Mouse (Mus musculus): Measurements from ENCODE around the gene Zfand2a. TPM values are rescaled to one million over a fixed set of nuclear protein-coding genes. Genes with fewer than 3 reads are reported as not detected.

The Zfand2a gene
- polyA plus RNA-seq, 1 experiment from 2014 or later, result 15.2 TPM

DNA sequence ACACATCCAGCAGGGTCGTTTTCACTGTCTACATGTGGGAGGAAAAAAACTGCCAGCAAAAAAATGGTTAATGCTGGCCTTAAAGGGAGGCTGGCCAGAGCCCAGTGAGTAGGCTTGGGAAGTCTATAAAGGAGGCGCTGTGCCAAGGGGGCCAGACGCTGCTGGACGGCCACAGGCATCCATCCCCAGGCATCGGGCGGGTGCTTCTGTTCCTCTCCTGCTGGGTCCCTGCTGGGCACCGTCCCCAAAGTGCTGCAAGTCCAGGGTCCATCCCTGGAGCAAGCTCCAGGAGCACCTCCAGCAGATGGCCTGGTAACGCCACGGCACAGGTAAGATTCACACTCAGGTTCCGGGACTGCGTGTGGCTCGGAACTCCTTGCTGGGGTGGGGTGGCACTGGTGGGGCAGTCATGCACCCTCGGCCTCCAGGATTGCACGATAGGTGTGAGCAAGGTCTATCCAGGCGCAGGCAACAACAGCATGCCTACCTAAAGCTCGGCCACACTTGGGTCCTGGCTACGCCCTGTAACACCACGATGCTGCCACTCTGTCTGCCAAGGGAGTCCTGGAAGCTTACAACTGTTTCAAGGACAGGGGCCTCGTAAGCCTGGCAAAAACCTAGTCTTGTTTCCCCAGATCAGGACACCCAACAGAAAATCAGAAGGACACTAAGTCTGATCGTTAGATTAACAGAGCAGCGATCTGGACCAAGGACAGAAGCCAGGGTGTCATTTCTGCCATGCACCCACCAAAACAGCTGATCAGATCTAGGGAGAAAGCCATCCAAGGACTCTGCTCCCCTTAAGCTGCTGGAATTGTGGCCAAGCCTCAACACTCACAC, 61.1 kb downstream of the Zfand2a start, which contains the start of gene Gper1:
Gene Gper1 (plus strand): TSS at position 126 of the 840 bp plus-strand sequence.
- Histone ChIP-seq H3K27ac (no peak within 1 kb of the TSS), H3K4me2 (replicated peaks) (peak within 1 kb of the TSS; percentile 51), H3K4me3 (peak within 1 kb of the TSS; percentile 22), H3K36me3 (peaks cover 6% of the 10 kb centered on the region), H3K9ac (peak within 1 kb of the TSS; percentile 48), H3K9me3 (no peaks in the 10 kb centered on the region), H3K27me3 (replicated peaks) (no peaks in the 10 kb centered on the region), H3K4me1 (peaks cover 33% of the 10 kb centered on the region)
- WGBS, result 55% methylated on average over 21 of the region's 21 CpGs
- ATAC-seq (ENCODE audit: low FRiP score, low read depth), result no peak

Other genes starting within 250 kb of the Zfand2a start
- 129 and 132 TPM in 2 replicates for gene Get4, start 232.2 kb downstream of the Zfand2a start, polyA plus RNA-seq (2016; fragmentation: Nextera tagmentation; extraction: Ambion mirVana)
- gene Adap1, start 158.9 kb downstream of the Zfand2a start, polyA plus RNA-seq (2016; fragmentation: Nextera tagmentation; extraction: Ambion mirVana), result 25.0 and 31.7 TPM in 2 replicates
- gene Cox19, start 133.1 kb downstream of the Zfand2a start, polyA plus RNA-seq (2016; fragmentation: Nextera tagmentation; extraction: Ambion mirVana), result 124 and 127 TPM in 2 replicates
- gene Cyp2w1, start 131.9 kb downstream of the Zfand2a start, polyA plus RNA-seq (2016; fragmentation: Nextera tagmentation; extraction: Ambion mirVana), result 0.13 TPM in 1 of 2 replicates, not detected in the other
- 1.9 and 2.3 TPM in 2 replicates for gene Gpr146, start 106.9 kb downstream of the Zfand2a start, polyA plus RNA-seq (2016; fragmentation: Nextera tagmentation; extraction: Ambion mirVana)
- 0.20 and 0.33 TPM in 2 replicates for gene C130050O18Rik, start 79.3 kb downstream of the Zfand2a start, polyA plus RNA-seq (2016; fragmentation: Nextera tagmentation; extraction: Ambion mirVana)
- 7.2 and 7.8 TPM in 2 replicates for gene Gper1, start 61.4 kb downstream of the Zfand2a start, polyA plus RNA-seq (2016; fragmentation: Nextera tagmentation; extraction: Ambion mirVana)
- gene 3110082I17Rik, start 24.0 kb downstream of the Zfand2a start, polyA plus RNA-seq (2016; fragmentation: Nextera tagmentation; extraction: Ambion mirVana), result 23.7 and 24.1 TPM in 2 replicates
- 92.9 and 107 TPM in 2 replicates for gene Uncx, start 58.9 kb upstream of the Zfand2a start, polyA plus RNA-seq (2016; fragmentation: Nextera tagmentation; extraction: Ambion mirVana)